Mouse (Mus musculus) brain, embryonic 18.5 days (tissue): ENCODE data around the gene Gpr26.

Experiments used
- DNase-seq: peaks from one replicate; pipeline ENCODE4 v3.0.0-alpha.2; 2012; ENCODE audit warnings: low read depth, low spot score

The Gpr26 gene

DNA sequence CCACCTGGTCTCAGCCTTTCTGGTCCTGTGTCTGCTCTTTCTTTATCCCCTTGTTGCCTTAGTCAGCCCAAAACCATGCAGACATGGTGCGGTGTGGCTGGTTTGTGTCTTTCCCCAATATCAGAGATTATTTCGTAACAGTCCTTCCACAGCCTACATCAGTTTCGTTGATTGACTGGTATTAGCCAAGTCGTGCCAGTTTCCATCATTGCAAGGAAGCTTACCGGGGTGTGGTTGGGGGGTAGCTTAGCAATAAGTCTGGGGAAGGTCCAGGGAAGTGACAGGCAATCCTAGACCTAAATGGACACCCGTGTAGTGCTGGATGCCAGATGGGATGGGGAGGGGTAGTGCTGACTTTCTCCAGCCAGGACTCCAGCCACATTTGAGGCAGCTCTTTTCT lies 59.3 kb downstream of the Gpr26 start:
- no peak for DNase-seq

- DNase-seq, result no peak
Observed at GRCm38 (mm10) chr7:132026671-132027070, 60.4 kb downstream of the Gpr26 start.

DNA sequence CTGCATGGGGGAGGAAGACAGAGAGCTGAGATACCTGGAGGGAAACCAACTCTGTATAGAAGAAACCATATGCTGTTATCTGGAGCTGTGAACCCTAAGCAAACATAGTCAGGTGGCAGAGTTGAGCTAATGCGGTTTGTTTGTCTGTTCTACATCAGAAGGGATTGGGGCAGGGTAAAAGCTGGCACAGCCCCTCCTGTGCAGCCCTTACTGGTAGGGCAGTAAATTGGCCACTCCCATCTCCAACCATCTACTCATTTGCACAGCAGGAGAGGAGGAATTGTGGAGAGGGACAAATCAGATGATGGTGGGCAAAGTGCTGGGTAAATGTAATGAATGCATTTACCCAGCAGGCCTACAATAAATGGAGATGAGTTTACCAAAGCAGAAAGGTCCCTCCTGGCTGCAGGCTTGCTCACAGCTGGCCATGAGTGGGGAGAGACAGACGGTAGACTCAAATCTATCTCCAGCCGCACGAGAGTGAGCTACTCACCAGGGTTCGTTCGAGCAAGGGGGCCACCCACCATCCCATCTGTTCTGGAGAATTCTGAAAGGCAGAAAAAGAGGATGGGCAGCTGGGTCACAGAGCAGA lies 65.8 kb downstream of the Gpr26 start:
- DNase-seq, result no peak
